Mouse (Mus musculus) retina, adult 2 months (tissue): ENCODE measurements around the gene Pnmt.

Experiments
- DNase-seq: peaks from one replicate; pipeline ENCODE4 v3.0.0-alpha.2; 2012; ENCODE audit warnings: low read depth, low spot score

Gene Pnmt

DNA sequence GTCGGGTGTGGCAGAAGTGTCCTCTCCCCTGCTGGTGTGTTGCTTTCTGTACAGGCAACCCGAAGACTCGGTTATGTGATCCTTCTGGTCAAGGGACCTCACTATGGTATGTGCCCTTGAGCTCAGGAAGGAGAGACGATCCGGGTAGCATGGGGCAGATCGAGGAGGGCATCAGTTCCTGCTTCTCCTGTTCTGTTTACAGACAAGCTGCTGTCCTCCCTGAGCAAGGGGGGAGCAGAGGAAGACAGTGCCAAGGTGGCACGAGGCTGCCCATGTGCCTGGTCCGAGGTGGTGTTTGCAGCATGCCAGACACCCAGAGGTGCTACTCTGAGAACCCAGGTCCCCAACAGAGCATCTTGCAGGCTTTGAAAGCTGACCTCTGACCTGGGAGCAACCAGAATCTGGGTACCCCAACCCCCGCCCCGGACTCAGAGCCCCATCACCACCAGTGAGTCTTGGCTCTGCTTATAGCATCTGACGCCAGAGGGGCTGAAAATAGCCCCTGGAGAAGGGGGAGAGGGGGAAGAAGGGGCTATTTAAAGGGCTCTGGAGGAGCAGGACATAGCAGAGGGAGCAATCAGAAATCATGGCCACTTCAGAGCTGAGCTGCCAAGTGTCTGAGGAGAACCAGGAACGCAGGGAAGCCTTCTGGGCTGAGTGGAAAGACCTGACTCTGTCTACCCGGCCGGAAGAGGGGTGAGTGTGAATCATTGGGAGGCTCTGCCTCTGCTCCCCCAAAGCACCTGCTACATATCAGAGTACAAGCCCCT lies 2.8 kb upstream of the Pnmt start, which contains the start of gene Tcap:
Tcap (plus strand) TSS at position 551 of the 770 bp plus-strand sequence.
- no peak for DNase-seq

DNA sequence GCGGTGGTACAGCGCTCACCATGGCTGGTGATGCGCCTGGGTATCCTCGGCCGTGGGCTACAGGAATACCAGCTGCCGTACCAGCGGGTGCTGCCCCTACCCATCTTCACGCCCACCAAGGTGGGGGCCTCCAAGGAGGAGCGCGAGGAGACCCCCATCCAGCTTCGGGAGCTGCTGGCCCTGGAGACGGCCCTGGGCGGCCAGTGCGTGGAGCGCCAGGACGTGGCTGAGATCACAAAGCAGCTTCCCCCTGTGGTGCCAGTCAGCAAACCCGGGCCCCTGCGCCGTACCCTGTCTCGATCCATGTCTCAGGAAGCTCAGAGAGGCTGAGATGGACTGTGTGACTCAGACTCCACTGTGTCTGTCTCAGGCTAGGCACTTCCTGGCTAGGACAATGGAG lies 2.0 kb upstream of the Pnmt start:
- DNase-seq, result no peak

DNA sequence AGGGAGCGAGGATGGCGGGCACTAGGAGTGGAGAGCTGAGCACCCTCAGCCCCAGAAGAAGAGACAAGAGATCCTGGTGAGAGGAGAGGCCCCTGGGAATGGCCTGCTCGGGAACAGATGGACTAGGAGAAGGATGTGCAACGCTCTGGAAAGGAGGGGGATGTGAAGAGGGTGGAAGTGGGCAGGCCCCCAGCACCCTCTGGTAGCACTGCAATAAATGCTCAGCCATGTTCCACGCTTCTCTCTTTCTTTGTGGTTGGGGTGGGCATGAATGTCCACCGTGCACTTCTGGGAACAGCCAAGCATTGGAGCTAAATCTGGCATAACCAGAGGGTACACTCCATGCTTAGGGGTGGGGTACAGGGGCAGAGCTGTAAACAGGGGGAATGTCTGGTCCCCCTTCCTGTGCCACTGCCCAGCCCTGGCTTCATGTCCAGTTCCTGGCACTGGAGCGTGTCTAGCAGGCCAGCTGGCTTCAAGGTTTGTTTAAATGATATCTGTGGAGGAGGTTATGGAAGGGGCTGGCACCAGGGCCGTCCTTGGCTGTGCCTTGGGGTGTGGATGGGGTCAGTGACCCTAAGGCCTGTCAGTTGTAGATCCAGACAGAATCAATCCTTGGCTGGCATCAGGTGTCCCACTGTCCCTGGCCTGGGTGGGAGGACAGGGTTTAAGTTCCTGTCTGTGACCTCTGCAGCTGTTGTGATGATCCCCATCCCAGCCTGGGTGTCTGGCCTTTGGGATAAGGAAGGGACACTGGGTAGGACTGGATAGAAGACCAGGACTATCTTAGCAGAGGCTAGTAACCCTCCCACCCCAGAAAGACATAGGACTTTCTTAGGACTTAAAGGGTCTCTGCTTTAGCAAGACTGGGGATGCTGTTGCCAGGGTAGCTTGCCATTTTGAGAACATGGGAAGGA lies 1.3 kb upstream of the Pnmt start:
- no peak for DNase-seq

DNA sequence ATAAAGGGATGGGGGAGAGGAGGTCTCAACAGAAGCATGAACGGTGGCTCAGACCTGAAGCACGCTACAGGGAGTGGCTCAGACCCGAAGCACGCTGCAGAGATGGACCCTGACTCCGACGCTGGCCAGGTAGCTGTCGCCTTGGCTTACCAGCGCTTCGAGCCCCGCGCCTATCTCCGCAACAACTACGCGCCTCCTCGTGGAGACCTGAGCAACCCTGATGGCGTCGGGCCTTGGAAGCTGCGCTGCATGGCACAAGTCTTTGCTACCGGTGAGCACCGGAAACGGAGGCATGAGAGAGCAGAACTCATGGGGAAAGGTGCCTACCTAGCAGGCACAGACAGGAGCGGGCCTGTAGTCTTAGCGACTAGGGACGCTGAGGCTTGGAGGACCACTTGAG lies 346 bp downstream of the Pnmt start:
- no peak for DNase-seq

DNA sequence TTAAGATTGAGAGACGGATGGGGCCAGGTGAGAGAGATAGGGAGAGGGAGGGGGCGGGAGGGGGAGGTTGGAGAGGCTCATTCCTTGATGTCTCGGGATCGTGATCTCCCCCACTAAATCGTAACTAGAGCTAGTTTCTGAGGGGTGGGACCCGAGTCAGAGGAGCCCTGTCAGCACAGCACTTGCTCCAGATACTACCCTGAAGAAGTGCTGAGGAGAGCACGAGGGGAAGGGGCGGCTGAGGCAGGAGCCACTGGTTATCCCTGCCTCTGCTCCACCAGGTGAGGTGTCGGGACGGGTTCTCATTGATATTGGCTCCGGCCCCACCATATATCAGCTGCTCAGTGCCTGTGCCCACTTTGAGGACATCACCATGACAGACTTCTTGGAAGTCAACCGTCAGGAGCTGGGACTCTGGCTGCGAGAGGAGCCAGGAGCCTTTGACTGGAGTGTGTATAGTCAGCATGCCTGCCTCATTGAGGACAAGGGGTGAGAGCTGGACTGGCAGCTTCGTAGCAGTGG lies 867 bp downstream of the Pnmt start:
- DNase-seq, result no peak

DNA sequence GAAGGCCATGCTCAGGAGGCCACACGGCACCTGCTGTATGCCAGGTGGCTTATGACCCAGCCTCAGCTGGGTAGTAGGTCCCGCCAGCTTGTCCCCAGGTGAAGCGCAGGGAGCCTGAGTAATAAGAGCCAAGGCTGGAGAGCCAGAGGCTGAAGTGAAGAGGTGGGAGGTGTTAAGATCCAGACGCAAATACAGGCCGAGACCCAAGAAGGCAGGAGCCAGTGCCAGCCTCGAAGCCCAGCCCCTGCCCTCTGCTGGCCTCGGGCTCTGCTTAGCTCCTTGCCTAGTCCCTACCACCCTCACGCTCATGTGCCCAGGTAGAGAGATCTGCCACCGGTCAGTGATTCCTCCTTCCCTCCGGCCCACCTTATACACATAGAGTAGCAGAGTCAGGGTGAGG lies 2.0 kb downstream of the Pnmt start:
- no peak for DNase-seq

DNA sequence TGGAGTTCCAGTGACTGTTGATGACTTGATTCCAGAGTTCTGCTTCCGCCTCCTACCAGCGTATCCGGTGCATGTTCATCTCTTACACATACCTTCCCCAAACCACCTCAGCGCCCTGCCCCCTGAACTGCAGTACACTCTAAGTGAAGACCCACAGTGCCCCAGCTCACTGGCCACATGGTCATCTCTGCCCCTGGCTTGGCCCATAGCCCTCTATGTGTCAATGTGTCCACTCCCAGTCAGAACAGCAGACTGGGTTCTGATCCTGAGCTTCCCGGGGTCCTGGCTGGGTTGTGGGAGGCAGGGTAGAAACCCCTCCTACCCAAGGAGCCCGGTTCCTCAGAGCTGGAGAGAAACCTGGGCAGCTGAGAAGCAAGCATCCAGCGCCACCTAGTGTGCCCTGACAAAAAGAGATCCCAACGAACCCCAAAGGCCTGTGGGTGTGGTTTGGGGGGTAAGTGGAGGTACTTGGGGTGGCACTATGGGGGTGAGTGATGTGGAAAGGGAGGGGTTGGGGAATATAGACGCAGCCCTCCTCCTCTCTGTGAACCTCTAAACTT lies 3.1 kb downstream of the Pnmt start:
- DNase-seq, result peak; percentile 38

DNA sequence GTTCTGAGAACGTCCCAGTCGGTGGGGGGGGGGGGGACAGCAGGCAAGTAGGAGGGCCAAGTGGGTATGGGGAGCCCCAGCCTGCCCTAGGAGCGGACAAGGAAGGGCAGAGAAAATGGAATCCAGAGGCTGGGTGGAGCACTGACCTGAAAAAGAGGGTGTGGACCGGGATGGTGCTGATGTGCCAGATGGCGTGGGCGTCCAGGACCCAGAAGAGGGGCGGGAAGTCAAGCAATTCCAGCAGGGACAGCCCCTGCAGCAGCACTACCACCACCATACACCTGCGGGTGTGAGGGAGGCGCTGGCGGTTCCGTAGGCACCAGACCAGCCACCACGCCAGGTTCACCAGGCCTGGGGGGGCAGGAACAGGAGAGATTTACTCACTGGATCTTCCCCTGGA lies 3.9 kb downstream of the Pnmt start:
- DNase-seq, result no peak

DNA sequence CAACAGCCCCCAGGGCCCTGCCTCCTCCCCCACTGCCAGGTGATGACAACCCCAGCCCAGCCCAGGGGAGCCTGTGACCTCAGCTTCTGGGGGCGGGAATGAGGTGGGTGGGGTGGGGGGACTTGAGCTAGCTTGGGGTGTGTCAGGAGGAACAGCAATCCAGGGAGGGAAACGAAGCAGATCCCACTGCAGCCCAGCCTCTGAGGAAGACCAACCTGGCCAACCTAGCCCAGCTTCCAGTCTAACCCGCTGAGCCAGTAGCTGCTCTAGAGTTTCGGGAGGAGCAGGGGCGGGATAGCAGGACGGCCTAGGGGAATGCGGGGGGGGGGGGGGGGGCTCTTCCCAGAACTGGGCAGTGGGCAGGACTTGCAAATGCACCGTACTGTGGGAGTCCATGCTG lies 5.8 kb downstream of the Pnmt start:
- no peak for DNase-seq

DNA sequence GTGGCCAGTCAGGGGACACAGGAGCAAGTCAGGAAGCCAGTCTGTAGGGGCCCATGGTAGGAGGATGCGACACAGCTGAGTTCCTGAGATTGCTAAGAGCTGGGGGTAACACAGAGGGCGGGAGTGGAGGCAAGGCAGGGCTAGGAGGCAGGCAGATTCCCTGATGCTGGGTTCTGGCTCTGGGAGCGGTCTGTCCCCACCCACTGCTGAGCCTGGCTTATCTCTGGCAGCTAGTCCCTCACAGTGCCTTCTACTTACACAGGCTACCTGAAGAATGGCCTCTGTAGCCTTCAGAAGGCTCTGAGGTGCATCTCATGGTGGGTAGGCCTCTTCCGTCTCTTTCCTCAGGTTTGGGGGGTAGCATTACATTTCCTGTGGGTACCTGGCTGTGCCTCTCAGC lies 6.4 kb downstream of the Pnmt start:
- DNase-seq, result no peak

DNA sequence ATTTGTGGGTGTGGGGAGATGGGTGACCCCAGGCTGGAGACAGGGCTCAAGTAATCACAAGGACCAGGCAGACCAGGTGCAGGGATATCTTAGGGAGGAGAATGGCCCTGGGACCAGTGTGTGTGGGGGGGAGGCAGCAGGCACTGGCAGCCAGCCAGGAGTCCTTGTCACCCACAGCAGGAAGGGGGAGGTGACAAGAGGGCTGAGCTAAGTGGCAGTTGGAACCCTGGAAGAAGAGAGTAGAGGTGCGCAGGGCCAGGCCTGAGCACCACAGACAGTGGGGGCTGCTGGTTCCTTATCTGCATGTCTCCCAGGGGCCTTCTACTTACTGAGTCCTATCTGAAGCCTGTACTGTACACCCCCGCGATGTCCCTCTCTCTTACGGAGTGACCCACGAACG lies 7.1 kb downstream of the Pnmt start:
- DNase-seq, result no peak

DNA sequence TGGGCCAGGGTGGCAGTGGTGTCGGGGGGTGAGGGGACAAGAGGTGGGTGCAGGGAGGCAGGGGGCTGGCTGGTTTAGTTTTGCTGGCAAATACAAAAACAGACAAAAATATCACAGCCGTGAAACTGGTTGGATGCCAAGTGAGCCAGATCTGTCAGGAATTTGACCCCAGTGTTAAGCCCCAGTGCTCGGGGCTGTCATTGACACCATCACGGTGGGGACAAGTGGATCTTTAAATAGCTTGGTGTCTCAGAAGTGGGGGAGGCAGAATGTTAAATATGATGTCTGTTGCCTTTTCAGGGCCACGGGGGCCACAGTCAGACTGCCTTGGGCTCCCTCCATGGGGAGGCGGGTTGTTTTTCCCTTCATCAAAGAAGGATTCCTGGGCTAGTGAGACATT lies 8.1 kb downstream of the Pnmt start:
- DNase-seq, result no peak

DNA sequence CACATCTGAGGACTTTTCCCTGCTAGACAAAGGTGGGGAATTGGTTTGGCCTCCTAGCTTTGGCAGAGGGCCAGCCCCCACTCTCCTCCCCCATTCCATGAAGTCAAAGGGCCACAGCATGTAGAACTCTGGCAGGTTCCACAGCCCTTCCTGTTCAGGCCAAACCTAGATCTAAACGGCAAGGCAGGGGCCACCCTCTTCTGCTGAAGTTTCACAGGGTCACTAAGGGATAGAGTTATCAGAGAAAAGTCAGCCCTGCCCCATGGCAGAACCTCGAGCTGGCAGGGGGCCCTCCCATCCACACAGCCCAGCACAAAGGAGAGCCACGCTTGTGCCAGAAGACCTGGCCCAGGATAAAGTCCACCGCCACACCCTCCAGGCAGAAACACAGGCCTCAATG lies 8.8 kb downstream of the Pnmt start:
- DNase-seq, result no peak

DNA sequence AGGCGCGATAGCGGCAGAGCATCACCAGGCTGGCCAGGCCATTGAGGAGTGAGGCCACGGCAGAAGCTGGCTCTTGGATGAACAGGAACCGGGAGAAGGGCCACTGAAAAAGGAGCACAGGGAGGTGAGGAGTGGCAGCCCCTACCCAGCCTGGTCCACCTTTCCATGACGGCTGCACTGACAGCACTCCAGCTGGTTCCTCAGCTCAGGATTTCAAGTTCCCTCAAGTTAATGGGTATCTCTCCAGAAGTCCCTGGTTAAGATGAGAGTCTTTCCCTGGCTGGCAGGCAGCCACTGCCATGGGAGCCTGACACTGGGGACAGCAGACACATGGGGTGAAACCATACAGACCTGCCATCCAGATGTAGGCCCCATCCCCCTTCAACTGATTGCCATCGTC lies 11.7 kb downstream of the Pnmt start:
- no peak for DNase-seq

DNA sequence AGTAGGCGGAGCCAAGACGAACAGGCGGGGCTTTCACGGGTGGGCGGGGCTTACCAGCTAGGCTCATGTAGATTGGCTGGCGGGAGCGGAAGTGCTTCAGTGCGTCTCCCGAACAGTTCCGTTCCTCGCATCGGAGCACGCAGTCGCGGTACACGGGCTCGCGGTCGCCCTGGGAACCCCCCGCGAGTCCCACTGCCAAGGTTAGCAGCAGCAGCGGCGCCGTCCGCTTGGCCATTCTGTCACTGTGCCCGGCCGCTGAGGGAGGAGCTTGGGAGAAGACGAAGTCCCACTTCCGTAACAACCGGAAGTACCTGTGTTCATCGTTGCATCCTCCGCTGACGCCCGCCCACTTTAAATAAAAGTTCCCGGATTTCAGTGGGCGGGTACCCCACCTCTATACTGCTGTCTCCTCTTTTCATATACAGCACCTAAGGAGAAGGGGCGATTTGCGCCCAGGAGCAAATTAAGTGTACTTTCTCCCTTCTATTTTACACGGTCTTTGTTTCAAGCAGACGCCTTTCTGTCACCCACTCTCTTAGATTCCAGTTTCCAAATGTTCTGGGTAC lies 14.0 kb downstream of the Pnmt start, which contains the start of gene Pgap3:
Pgap3 (minus strand) TSS at position 330 of the 566 bp plus-strand sequence.
- peak; percentile 83 for DNase-seq

DNA sequence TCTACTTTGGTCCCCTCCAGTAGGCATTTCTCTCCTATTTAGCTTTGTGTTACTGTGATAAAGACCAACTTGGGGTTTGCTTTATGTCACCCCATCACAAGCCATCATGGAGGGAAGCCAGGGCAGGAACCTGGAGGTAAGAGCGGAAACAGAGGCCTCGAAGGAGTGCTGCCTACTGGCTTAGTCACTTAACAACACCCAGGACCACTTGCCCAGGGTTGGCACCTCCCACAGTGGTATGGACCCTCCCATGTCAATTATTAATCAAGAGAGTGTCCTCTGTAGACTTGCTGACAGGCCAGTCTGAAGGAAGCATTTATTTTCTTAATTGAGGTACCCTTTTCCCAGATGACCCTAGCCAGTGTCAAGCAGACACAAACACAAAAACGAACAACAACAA lies 14.6 kb downstream of the Pnmt start:
- DNase-seq, result no peak

DNA sequence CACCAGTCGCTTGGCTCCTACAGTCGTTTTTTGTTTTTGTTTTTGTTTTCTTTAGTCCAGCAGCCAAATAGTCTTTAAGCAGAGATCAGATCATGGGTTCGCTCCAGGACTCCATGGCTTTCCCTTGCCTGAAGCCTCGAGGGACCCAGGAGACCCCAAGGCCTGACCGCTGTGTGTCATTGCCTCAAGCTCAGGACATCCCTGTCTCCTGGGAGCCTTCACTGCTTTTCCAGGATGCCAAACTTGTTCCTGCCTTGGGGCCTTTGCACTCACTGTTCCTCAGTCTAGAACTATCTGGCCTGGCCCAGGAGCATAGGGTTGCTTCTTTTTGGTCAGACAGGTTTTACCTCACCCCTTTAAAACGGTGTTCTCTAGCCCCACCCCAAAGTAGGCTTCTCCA lies 20.4 kb downstream of the Pnmt start:
- no peak for DNase-seq

DNA sequence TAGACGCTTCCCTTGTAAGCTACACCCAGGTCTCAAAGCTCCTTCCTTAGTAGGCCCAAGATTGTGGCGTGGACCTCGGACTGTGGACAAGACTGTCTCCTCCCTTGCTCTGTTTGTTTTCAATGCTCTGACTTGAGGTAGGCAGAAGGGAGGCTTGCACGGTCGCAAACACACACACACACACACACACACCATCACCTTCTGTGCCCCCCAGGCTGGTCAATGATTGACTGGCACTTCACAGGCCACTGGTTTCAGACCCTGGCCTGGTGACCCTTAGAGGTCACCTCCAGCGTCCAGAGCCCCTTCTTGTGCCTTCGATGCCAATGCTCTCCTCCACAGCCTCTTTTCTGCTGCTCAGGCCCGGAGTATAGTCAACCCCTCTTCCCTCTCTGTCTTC lies 22.6 kb downstream of the Pnmt start:
- no peak for DNase-seq

DNA sequence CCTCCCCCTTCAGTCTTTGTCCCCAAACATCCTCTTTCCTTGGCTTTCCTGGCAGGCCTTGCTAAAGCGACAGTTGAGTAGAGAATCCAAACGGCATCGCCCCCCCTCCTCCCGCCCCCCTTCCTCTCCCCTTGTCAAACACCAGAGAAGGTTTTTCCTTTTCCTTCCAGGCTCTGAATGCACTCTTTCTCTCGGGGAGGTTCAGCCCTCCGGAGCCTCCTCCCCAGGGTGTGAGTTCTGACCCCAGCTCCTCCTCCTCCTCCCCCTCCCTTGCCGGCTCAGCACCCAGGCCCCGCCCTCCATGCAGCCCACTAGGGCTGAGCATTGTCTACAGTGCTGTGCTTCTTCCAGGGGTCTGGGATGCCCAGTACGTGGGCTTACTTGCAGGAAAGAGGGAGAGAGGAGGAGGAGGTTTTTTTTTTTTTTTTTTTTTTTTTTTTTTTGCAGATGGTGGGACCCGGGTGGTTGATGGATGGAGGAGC lies 23.1 kb downstream of the Pnmt start:
- DNase-seq, result no peak

DNA sequence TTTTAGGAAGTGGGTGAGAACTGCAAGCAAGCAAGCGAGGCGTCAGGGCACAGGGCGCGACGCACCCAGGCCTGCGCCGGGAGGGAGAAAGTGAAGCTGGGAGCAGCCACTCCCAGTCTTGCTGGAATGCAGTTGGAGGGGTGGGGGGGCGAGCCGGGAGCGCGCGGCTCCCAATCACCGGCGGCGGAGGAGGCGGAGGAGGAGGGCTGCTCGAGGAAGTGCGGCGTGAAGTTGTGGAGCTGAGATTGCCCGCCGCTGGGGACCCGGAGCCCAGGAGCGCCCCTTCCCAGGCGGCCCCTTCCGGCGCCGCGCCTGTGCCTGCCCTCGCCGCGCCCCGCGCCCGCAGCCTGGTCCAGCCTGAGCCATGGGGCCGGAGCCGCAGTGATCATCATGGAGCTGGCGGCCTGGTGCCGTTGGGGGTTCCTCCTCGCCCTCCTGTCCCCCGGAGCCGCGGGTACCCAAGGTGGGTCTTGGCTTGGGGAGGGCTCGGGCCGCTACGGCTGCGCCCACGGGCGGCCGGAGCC lies 26.1 kb downstream of the Pnmt start, which contains the start of gene Erbb2:
Erbb2 (plus strand) TSS at position 198 of the 524 bp plus-strand sequence.
- no peak for DNase-seq

DNA sequence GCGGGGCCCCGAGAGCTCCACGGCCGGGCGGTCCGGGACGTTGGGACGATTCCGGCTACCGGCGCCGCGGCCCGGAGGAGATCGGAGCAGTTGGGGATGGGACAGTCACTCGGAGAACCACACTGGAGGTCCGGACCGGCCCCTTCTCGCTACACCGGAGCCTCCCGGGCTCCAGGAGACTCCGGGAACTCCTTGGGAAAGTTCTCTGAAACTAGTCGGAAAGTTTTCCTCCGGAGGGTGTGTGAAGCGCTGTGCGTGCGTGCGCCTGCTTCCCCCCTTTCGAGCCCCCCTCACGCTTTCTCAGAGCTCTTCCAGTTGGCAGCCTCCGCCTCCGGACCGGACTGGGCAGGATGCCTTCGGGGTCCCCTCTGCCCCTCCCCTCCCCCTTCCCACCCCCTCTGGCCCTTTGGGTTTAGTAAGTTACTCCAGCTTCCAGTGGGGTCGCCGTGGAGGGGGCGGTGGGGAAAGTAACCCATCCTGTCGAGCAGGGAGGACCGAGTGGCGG lies 26.6 kb downstream of the Pnmt start:
- DNase-seq, result no peak
